Mouse (Mus musculus) limb, embryonic 14.5 days (tissue): ENCODE measurements at regions not wholly inside any gene's neighbourhood (a gene's known extent, or its start where the extent isn't known, plus 50 kb on each side); places are given as distances from the start of the nearest gene placed in this dataset.

ENCODE experiments used
- ATAC-seq: fragments of 200-750 bp; cut with Nextera tagmentation; 2 replicates; pipeline ENCODE4 v1.8.0; 2017; ENCODE audit warnings: low read depth, moderate number of reproducible peaks, moderate TSS enrichment; ENCODE audit not compliant: low FRiP score
- DNase-seq: peaks from one replicate; pipeline ENCODE4 v3.0.0-alpha.2; 2015; ENCODE audit warnings: low spot score
- H3K27ac ChIP-seq: fragments of 300-500 bp; sonication (generic); replicated peaks from 2 replicates; pipeline ENCODE4 v1.5.1; 2014; ENCODE audit warnings: low read depth, mild to moderate bottlenecking, low read length, moderate library complexity, mixed read lengths
- H3K27me3 ChIP-seq: fragments of 300-500 bp; sonication (generic); 2 replicates; pipeline ENCODE4 v1.6.1; 2014; ENCODE audit warnings: low read length, mixed read lengths; ENCODE audit not compliant: control insufficient read depth, insufficient read depth
- H3K36me3 ChIP-seq: fragments of 300-500 bp; sonication (generic); 2 replicates; pipeline ENCODE4 v1.6.1; 2014; ENCODE audit warnings: mild to moderate bottlenecking, low read length, moderate library complexity, mixed read lengths; ENCODE audit not compliant: control insufficient read depth, insufficient read depth
- H3K4me1 ChIP-seq: fragments of 300-500 bp; sonication (generic); 2 replicates; pipeline ENCODE4 v1.6.1; 2014; ENCODE audit warnings: antibody characterized with exemption, low read length, mixed read lengths; ENCODE audit not compliant: control insufficient read depth, insufficient read depth
- H3K4me2 ChIP-seq: fragments of 300-500 bp; sonication (generic); replicated peaks from 2 replicates; pipeline ENCODE4 v1.6.1; 2014; ENCODE audit warnings: low read depth, mild to moderate bottlenecking, low read length, moderate library complexity; ENCODE audit not compliant: severe bottlenecking
- H3K4me3 ChIP-seq: fragments of 300-500 bp; sonication (generic); replicated peaks from 2 replicates; pipeline ENCODE4 v1.5.1; 2014; ENCODE audit warnings: low read length
- H3K9ac ChIP-seq: fragments of 300-500 bp; sonication (generic); 2 replicates; pipeline ENCODE4 v1.6.1; 2014; ENCODE audit warnings: mild to moderate bottlenecking, low read depth, low read length, moderate library complexity; ENCODE audit not compliant: severe bottlenecking
- H3K9me3 ChIP-seq: fragments of 300-500 bp; sonication (generic); 2 replicates; pipeline ENCODE4 v1.6.1; 2016; ENCODE audit warnings: low read length; ENCODE audit not compliant: control insufficient read depth
- POLR2A ChIP-seq: fragments of 200-500 bp; IDR thresholded peaks from 2 replicates; pipeline ENCODE4 v1.8.0; 2012; ENCODE audit warnings: inconsistent platforms, mild to moderate bottlenecking, moderate library complexity, borderline replicate concordance; ENCODE audit not compliant: insufficient read depth, insufficient read length; ENCODE audit errors: extremely low read depth
- WGBS: fragments of 180-500 bp; shearing (Covaris S2); extraction: QIAGEN DNeasy Blood & Tissue Kit; methylation state at CpG from one replicate; pipeline ENCODE4 v1.1.7; 2014; 5-methylcytosine and 5-hydroxymethylcytosine counted together

DNA sequence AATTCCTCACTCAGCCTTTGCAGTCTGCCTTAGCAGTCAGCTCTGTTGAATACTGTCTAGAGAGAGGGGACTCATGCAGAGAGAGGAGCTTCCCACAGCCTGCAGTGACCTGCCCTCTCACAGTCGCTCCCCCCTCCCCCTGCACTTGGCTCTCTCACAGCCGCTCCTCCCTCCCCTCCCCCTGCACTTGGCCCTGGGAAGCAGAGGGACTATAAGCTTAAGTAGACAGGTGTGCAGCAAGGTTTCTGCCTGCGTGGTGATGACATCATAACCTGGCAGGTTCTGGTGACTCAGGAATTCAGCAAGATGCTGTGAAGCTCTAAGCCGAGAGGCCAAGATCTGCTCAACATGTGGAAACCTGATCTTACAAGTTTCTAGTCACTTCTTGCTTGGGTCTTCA is 151.8 kb upstream of the Zfp706 start:
- Histone ChIP-seq H3K9ac (no peak overlapping the region; the same call in 1 of the 2 replicates), H3K4me3 (no peak overlapping the region), H3K9me3 (no peaks in the 10 kb centered on the region), H3K27ac (no peak overlapping the region; the same call in 1 of the 2 replicates), H3K27me3 (no peaks in the 10 kb centered on the region), H3K36me3 (no peaks in the 10 kb centered on the region), H3K4me2 (no peak overlapping the region), H3K4me1 (0 out of 2 replicates have a peak, but pooled peaks cover 3% of the 10 kb centered on the region)
- TF ChIP-seq POLR2A = no peak
- WGBS = under 1% methylated on average over 4 of the region's 4 CpGs
- DNase-seq (peak; percentile 69), ATAC-seq (peak; percentile 67)

- Histone ChIP-seq H3K4me1 (0 out of 2 replicates have a peak, but pooled peaks cover 3% of the 10 kb centered on the region), H3K4me3 (no peak overlapping the region), H3K4me2 (no peak overlapping the region), H3K27me3 (no peaks in the 10 kb centered on the region), H3K27ac (no peak overlapping the region), H3K36me3 (no peaks in the 10 kb centered on the region), H3K9ac (no peak overlapping the region), H3K9me3 (no peaks in the 10 kb centered on the region)
- ATAC-seq (no peak), DNase-seq (no peak)
- WGBS = 57% methylated on average over 4 of the region's 4 CpGs
- TF ChIP-seq POLR2A = no peak
Observed at GRCm38 (mm10) chr15:37157386-37157785, 149.8 kb upstream of the Zfp706 start.

GRCm38 (mm10) chr15:37154934-37155333 is 147.4 kb upstream of the Zfp706 start:
- H3K4me2 ChIP-seq = no peak overlapping the region
- H3K9ac ChIP-seq = no peak overlapping the region
- ATAC-seq = no peak
- H3K27ac ChIP-seq = no peak overlapping the region
- 0 out of 2 replicates have a peak, but pooled peaks cover 3% of the 10 kb centered on the region for H3K4me1 ChIP-seq
- 81% methylated on average over 4 of the region's 4 CpGs for WGBS
- TF ChIP-seq POLR2A = no peak
- no peak overlapping the region for H3K4me3 ChIP-seq
- no peaks in the 10 kb centered on the region for H3K36me3 ChIP-seq
- DNase-seq = no peak
- no peaks in the 10 kb centered on the region for H3K27me3 ChIP-seq
- H3K9me3 ChIP-seq = no peaks in the 10 kb centered on the region

- no peak for DNase-seq
- WGBS = 82% methylated on average over 6 of the region's 6 CpGs
- H3K27ac ChIP-seq = no peak overlapping the region
Observed at GRCm38 (mm10) chr15:37153177-37153576, 145.6 kb upstream of the Zfp706 start.

DNA sequence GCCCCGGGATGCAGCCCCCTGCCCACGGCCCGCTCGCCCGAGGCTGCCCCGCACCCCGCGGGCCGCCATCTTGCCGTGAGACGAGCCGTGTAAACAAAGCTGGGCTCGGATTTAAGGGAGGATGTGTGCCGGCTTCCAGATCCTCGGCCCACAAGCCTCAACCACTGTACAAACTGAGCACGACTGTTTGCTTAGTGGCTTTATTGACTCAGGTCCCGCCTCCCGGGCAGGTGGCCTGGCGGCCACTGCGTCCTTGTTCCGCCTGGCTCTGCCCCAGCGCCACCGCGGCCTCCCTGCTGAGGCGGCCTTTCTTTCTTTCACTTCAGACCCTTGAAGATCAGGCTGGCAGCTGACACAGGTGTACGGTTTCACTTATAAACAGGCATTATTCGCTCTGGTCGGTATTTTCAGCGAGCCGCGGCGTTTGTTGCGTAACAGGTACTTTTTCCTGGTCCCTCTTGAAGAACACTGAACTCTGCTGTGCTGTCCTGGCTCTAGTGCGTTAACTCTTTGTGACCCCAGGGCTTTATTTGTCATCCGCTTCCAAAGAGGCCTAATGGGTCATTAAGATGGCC is 128.1 kb upstream of the Zfp706 start:
- no peaks in the 10 kb centered on the region for H3K27me3 ChIP-seq
- peak overlapping the region; percentile 67 for H3K4me2 ChIP-seq
- peak; percentile 38 for DNase-seq
- peak; percentile 76 for ATAC-seq
- H3K4me1 ChIP-seq = 0 out of 2 replicates have a peak, but pooled peaks cover 3% of the 10 kb centered on the region
- H3K27ac ChIP-seq = peak overlapping the region; percentile 88
- H3K36me3 ChIP-seq = no peaks in the 10 kb centered on the region
- TF ChIP-seq POLR2A = peak; percentile 76; the same call in 1 of the 2 replicates
- under 1% methylated on average over 35 of the region's 35 CpGs for WGBS
- H3K9me3 ChIP-seq = no peaks in the 10 kb centered on the region
- H3K4me3 ChIP-seq = peak overlapping the region; percentile 50
- peak overlapping the region; percentile 84 for H3K9ac ChIP-seq

More at GRCm38 (mm10) chr15:37153177-37153576, 145.6 kb upstream of the Zfp706 start:
- no peak for TF ChIP-seq POLR2A
- Histone ChIP-seq H3K4me1 (no peaks in the 10 kb centered on the region), H3K27me3 (no peaks in the 10 kb centered on the region), H3K36me3 (no peaks in the 10 kb centered on the region), H3K9ac (no peak overlapping the region), H3K4me2 (no peak overlapping the region), H3K9me3 (no peaks in the 10 kb centered on the region), H3K4me3 (no peak overlapping the region)
- no peak for ATAC-seq
